Mouse (Mus musculus) retina, postnatal 7 days (tissue): Measurements from ENCODE around the gene Rsph9.

Experiments used
- DNase-seq: peaks from one replicate; pipeline ENCODE4 v3.0.0-alpha.2; 2012; ENCODE audit warnings: low read depth, low spot score

Gene Rsph9

DNA sequence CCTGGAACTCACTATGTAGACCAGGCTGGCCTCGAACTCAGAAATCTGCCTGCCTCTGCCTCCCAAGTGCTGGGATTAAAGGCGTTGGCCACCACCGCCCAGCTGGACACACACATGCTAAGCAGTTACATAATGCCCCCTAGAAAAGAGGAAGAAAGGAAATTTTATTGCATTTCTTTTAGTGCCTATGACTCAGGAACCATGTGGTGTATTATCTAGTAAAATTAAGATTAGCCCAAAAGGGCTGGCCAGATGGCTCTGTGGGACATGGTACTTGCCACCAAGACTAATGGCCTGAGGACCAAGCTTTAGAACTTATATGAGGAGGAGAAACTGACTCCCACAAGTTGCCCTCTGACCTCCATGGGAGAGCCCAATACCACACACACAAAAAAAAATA, 4.1 kb downstream of the Rsph9 start:
- DNase-seq = no peak

- no peak for DNase-seq
These were observed 5.3 kb downstream of the Rsph9 start for GRCm38 (mm10) chr17:46138563-46139236.

GRCm38 (mm10) chr17:46132862-46133261, 11.2 kb downstream of the Rsph9 start:
- no peak for DNase-seq

DNA sequence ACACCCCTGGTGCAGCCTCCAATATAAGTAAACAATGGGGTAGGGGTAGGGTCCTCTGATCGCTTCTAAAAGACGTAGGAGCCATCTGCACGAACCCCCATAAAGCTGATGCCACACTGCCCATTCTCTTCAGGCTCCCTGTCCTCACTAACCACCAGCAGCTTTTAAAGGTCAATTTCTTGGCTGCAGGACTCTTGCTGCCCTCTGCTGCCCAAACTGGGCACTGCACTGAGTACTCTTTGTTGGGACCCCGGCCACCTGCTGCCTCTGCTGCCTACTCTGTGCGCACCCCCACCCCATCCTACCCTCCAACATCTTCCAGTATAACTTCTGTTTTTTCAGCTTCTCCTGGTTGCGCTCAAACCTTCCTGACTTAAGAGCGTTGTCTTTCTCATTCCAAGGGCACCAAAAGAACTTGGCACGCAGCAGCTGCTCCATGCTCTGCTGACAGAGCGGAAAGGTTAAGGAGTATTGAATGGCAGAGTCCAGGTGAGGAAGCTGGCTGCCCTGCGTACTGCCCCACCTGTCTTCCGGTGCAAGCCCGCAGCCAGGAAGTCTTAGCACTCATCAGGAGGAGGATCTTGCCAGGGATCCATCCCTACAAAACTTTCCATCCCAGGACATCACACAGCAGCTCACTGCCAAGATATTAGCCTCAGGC, 11.8 kb downstream of the Rsph9 start:
- peak; percentile 61 for DNase-seq

DNA sequence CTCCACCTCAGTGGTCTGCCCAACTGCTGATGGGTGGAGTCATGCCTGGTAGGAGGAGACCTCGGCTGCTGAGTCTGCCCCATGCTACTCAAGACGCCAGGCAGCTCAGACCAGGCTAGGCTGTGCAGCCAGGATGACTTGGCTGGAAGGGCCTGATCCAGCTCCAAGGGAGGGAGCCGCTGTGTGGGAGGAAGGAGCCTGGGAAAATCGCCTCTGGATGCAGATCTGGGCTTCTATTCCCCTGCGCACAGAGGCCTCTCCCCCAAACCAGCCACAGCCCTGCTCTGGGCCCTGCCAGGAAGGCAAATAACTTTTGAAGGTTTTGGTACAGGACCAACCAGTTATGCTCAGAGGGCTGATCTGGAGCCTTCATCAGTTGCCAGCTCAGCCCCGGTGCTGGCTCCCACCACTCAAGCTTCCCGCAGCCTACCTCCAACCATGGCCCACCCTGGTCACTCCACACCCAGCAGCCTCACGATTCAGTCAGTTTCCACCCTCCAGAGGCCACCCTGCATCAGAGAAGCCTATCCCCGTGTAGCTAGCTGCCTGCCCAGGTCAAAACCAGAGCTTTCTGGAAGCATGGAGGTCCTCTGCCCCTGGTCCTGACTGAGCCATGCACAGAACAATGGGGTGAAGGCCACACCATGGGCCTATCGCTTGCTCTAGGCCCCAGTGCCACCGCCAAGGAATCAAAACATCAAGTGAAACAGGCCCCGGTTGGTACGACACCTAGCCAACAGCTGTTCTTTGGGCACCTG, 14.1 kb downstream of the Rsph9 start:
- DNase-seq = no peak

- no peak for DNase-seq
These were observed 16.1 kb downstream of the Rsph9 start for GRCm38 (mm10) chr17:46127814-46128493.

- no peak for DNase-seq
These were observed 17.4 kb downstream of the Rsph9 start for GRCm38 (mm10) chr17:46126608-46127007.

- DNase-seq = no peak
These were observed 19.9 kb downstream of the Rsph9 start for GRCm38 (mm10) chr17:46123953-46124700.

DNA sequence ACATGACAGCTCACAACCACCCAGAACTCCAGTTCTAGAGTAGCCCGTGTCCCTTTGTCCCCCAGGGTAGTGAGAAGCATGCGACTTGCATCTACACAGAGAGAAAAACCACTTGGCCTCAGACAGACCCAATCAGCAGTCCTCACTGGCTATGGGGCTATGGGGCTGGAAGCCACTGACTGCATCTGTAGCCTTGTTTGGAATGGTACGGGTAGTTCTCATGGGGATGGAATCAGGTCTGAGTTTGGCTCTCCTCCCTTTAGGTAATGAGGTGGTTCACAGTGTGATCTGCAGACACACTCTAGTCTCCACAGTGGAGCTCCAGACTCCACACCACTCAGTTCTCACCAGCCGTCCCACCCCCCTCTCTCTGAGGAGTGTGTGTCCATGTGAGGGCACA, 20.7 kb downstream of the Rsph9 start:
- DNase-seq = no peak

GRCm38 (mm10) chr17:46122791-46123190, 21.2 kb downstream of the Rsph9 start:
- no peak for DNase-seq

DNA sequence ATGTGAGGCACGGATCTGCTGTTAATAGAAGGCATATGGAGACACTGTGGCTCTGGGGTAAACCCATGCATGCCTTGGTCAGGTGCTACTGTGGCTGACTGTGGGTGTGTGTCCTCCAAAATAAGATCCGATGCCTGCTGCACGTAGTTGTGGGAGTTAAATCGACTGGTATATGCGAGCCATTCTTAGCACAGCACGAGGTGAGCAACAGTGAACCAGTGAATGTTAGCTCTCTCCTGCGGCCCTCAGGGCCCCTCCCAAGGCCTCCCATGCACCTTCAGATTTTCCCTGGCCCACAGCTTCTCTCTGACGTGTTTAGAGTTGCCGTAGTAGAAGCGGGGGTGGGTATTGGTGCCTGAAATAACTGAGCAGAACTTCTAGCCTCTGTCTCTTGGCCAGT, 24.4 kb downstream of the Rsph9 start:
- no peak for DNase-seq

DNA sequence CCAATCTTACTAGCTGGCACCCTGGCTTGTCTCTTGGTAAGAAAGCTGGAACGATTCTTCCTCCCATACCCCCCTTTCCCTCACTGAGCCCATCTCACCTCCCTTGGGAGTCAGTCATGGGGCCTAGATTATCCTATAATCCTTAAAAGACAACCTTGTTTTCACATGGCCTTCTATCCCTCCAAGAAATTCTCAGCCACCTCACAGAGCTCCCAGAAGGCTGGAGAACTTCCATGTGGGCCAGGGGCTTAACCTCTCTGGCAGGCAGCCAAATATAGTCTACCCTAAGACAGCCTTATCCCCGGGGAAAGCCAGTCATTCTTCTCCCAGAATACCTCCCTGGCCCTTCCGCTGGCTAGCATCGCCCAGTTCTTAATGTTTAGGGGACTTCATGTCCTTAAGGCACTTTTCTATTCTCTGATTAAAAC, 25.6 kb downstream of the Rsph9 start:
- peak; percentile 67 for DNase-seq

GRCm38 (mm10) chr17:46117623-46118422, 26.2 kb downstream of the Rsph9 start:
- DNase-seq = no peak

- DNase-seq = no peak
These were observed 27.1 kb downstream of the Rsph9 start for GRCm38 (mm10) chr17:46116881-46117280.

DNA sequence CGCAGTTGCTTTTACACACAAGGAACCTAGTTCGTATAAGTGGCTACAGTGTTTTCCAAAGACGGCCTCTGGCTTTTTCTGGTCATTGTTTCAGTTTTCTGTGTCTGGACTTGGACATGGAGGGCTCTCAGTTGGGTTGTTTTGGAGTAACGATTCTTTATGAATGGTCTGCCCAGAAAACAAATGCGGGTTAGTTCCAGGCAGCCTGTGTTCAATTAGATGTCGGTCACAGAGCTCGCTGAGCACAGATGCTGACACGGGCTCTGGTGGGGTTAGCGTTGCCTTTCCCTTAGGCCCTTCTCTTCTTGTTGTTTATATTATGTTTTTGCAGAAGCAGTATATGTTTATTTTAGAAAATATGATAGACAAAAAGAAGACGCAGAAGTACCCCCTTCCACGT, 27.9 kb downstream of the Rsph9 start:
- no peak for DNase-seq

- no peak for DNase-seq
These were observed 28.5 kb downstream of the Rsph9 start for GRCm38 (mm10) chr17:46115489-46115888.

- peak; percentile 82 for DNase-seq
These were observed 33.4 kb downstream of the Rsph9 start, which contains the start of gene Mrps18a for GRCm38 (mm10) chr17:46110402-46111289. Mrps18a (plus strand) TSS chr17:46110986.

GRCm38 (mm10) chr17:46108286-46108685, 35.7 kb downstream of the Rsph9 start:
- DNase-seq = no peak

DNA sequence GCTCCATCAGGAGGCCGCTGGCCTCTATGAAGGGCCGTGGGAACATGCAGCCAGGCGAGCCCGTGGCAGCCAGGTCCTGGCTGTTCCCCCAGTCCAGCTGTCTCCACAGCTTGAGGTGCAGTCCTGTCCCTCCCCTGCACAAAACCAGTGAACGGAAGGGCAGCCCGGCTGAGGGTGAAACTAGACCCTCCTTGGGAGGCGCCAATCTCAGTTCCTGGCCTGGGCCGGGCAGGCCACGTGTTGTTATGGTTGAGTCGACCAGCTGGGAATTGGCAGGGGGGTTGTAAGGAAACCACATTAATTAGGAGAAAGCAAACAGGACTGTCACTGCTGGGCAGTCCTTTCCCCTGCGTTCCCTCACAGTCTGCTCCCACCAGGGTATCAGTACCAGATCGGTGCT, 39.5 kb downstream of the Rsph9 start:
- DNase-seq = no peak
